Mouse (Mus musculus) C2C12 (cell line): ENCODE measurements around the gene Ppp1r9b.

ENCODE experiments used
- CTCF ChIP-seq: IDR thresholded peaks from one replicate; pipeline ENCODE4 v1.5.1; 2011; ENCODE audit not compliant: control insufficient read depth, insufficient read depth, insufficient read length
- MAX ChIP-seq: IDR thresholded peaks from one replicate; pipeline ENCODE4 v1.6.1; 2011; ENCODE audit warnings: mild to moderate bottlenecking, control low read depth
- MYOD1 ChIP-seq: IDR thresholded peaks from one replicate; pipeline ENCODE4 v1.6.1; 2011; ENCODE audit warnings: low read depth; ENCODE audit not compliant: control insufficient read depth, insufficient read length

DNA sequence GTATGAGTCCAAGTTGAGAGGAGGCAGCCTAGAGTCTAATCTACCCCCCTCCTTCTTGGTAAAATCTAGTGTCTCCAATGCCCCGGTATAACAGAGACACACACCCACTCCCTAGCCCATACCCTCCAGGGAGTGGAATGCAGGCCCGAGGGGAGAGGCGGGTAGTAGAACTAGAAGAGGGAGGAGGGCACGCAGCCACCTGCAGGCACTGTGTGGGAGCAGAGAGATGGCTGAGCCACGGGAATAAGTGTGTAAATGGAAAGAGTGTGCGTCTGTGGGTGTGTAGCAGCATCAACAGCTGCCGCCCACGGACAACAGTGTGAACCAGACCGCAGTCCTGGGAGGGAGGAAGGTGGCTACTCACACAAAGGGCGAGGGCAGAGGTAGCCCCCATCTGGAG, 44.1 kb downstream of the Ppp1r9b start:
- no peak for TF ChIP-seq MAX
- TF ChIP-seq MYOD1 = no peak
- no peak for TF ChIP-seq CTCF
